Mouse (Mus musculus) myocyte (in vitro differentiated cells): ENCODE data around the gene Smg6. TPM values are rescaled to one million over a fixed set of nuclear protein-coding genes. Genes with fewer than 3 reads are reported as not detected.

ENCODE experiments used
- H3K27me3 ChIP-seq: one replicate; pipeline ENCODE4 v1.6.1; 2011; ENCODE audit not compliant: control insufficient read depth, insufficient read depth, insufficient read length
- H3K36me3 ChIP-seq: one replicate; pipeline ENCODE4 v1.6.1; 2011; ENCODE audit not compliant: control insufficient read depth, insufficient read depth
- H3K4me2 ChIP-seq: one replicate; pipeline ENCODE4 v1.6.1; 2011; ENCODE audit warnings: low read depth, control low read depth
- H3K4me3 ChIP-seq: one replicate; pipeline ENCODE4 v1.5.1; 2011; ENCODE audit warnings: mild to moderate bottlenecking, control low read depth, moderate library complexity
- H3K79me2 ChIP-seq: one replicate; pipeline ENCODE4 v1.6.1; 2011; ENCODE audit not compliant: control insufficient read depth, insufficient read depth
- H3ac ChIP-seq: one replicate; pipeline ENCODE4 v1.6.1; 2011; ENCODE audit not compliant: control insufficient read depth, insufficient read length
- CEBPB ChIP-seq: IDR thresholded peaks from 2 replicates; pipeline ENCODE4 v1.6.1; 2011; ENCODE audit warnings: mild to moderate bottlenecking, moderate library complexity; ENCODE audit not compliant: poor library complexity, insufficient read depth, severe bottlenecking
- E2F4 ChIP-seq: IDR thresholded peaks from one replicate; pipeline ENCODE4 v1.6.1; 2011; ENCODE audit warnings: mild to moderate bottlenecking, control low read depth, moderate library complexity; ENCODE audit not compliant: insufficient read depth
- MAX ChIP-seq: IDR thresholded peaks from one replicate; pipeline ENCODE4 v1.6.1; 2011; ENCODE audit warnings: low read depth, mild to moderate bottlenecking, control low read depth
- MYOD1 ChIP-seq, 3 experiments: IDR thresholded peaks; one replicate each; pipeline ENCODE4 v1.6.1; 2011; ENCODE audit warnings: control low read depth in 2 of 3, low read depth in 2 of 3, mild to moderate bottlenecking in 2 of 3, moderate library complexity in 1 of 3; ENCODE audit not compliant: insufficient read length in 2 of 3, control insufficient read depth in 1 of 3
- MYOG ChIP-seq, 3 experiments: IDR thresholded peaks; one replicate each; pipeline ENCODE4 v1.6.1; 2011; ENCODE audit warnings: control low read depth in 2 of 3, low read depth in 2 of 3, mild to moderate bottlenecking in 2 of 3; ENCODE audit not compliant: insufficient read length in 2 of 3, control insufficient read depth in 1 of 3, insufficient read depth in 1 of 3
- POLR2A ChIP-seq: IDR thresholded peaks from one replicate; pipeline ENCODE4 v1.6.1; 2011; ENCODE audit warnings: low read depth, mild to moderate bottlenecking, control low read depth, moderate library complexity; ENCODE audit not compliant: insufficient read length
- POLR2AphosphoS2 ChIP-seq: IDR thresholded peaks from one replicate; pipeline ENCODE4 v1.6.1; 2011; ENCODE audit warnings: low read depth, control low read depth; ENCODE audit not compliant: insufficient read length
- REST ChIP-seq: IDR thresholded peaks from one replicate; pipeline ENCODE4 v1.6.1; 2011; ENCODE audit warnings: mild to moderate bottlenecking, control low read depth, moderate library complexity; ENCODE audit not compliant: insufficient read depth, insufficient read length
- SRF ChIP-seq: IDR thresholded peaks from one replicate; pipeline ENCODE4 v1.6.1; 2011; ENCODE audit warnings: low read depth; ENCODE audit not compliant: control insufficient read depth, insufficient read length
- TCF12 ChIP-seq: IDR thresholded peaks from one replicate; pipeline ENCODE4 v1.6.1; 2011; ENCODE audit warnings: mild to moderate bottlenecking, control low read depth; ENCODE audit not compliant: poor library complexity, insufficient read depth, severe bottlenecking
- TCF3 ChIP-seq: IDR thresholded peaks from one replicate; pipeline ENCODE4 v1.6.1; 2011; ENCODE audit warnings: low read depth, control low read depth; ENCODE audit not compliant: insufficient read length
- USF1 ChIP-seq: IDR thresholded peaks from one replicate; pipeline ENCODE4 v1.6.1; 2011; ENCODE audit warnings: low read depth, mild to moderate bottlenecking, control low read depth, moderate library complexity
- polyA plus RNA-seq: library from polyadenylated mRNA; unstranded; fragments of >200 nt; fragmentation: generic; extraction: Trizol; gene quantifications from one replicate; pipeline ENCODE4 v1.2.1, GENCODE M21; 2012; ENCODE audit warnings: missing spikeins

Smg6 gene
- polyA plus RNA-seq, 1 experiment = 14.7 TPM

DNA sequence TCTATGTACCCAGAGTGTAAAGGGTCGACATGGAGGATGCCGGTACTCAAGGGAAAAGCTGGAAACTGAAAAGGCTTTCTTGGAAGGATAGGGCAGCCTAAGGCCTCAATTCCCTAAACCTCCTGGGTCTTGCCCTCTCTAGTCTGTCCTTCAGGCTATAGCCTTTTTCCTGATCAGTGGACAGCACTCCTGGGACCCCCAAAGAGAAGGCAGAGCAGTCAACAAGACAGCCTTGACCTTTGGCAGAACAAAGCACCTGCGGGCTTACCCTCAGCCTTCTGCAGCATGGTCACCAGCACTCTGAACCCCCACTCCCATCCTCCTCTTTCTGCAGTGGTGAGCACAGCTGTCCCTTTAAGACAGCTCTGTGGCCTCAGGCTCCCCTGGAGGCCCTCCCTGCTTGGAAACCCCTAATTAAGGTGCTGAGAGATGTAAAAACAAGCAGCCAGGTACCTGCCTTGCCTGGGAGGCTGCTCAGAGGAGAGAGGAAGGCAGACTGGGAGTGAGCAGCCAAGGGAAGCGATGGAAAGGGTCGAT is 265.4 kb downstream of the Smg6 start, which contains the start of gene Dph1:
Gene Dph1, minus strand, starts transcription at position 337 of the 537 bp plus-strand sequence.
- H3K4me3 ChIP-seq = peak within 1 kb of the TSS; percentile 87
- H3K36me3 ChIP-seq = no peaks in the 10 kb centered on the region
- peaks cover 12% of the 10 kb centered on the region for H3K79me2 ChIP-seq
- TF ChIP-seq REST (no peak), SRF (no peak), TCF3 (no peak), USF1 (no peak), MYOG (IDR thresholded peaks at IDR 0.05; ENCODE audit: control insufficient read depth in 1 of 3, insufficient read depth in 1 of 3, insufficient read length in 2 of 3, low read depth in 2 of 3) (no peak), TCF12 (no peak), POLR2A (no peak), POLR2AphosphoS2 (no peak), MYOD1 (IDR thresholded peaks at IDR 0.05; ENCODE audit: control insufficient read depth in 1 of 3, insufficient read length in 2 of 3, low read depth in 2 of 3) (no peak), CEBPB (no peak), MAX (no peak), E2F4 (no peak)
- H3ac ChIP-seq = peak within 1 kb of the TSS; percentile 46
- H3K27me3 ChIP-seq = peaks cover 28% of the 10 kb centered on the region
- H3K4me2 ChIP-seq = peak within 1 kb of the TSS; percentile 81

DNA sequence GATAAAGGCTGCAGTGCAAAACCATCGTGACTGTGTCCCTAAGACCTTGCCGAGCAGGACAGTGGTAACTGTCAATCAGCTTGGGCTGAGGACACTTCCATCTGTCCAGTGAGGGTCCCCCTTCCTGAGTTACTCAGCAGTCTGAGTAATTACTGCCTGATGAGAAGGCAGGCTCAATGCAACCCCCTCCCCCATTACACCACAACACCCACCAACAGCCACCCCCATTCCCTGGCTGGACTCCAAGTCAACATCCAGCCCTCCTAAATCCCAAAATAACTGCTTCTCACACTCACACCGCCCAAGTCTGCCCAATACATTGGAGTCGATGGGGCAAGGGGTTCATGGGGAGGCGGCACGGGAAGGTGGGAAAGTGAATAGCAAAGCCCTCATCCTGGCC is 266.2 kb downstream of the Smg6 start:
- TF ChIP-seq REST = no peak
- no peak for TF ChIP-seq MYOD1 (IDR thresholded peaks at IDR 0.05; ENCODE audit: control insufficient read depth in 1 of 3, insufficient read length in 2 of 3, low read depth in 2 of 3)
- no peak for TF ChIP-seq POLR2A
- TF ChIP-seq MAX = no peak
- no peak for TF ChIP-seq TCF12
- no peak for TF ChIP-seq POLR2AphosphoS2
- H3ac ChIP-seq = no peak overlapping the region
- H3K36me3 ChIP-seq = no peaks in the 10 kb centered on the region
- no peak overlapping the region for H3K4me3 ChIP-seq
- H3K27me3 ChIP-seq = peaks cover 29% of the 10 kb centered on the region
- peaks cover 12% of the 10 kb centered on the region for H3K79me2 ChIP-seq
- H3K4me2 ChIP-seq = no peak overlapping the region

DNA sequence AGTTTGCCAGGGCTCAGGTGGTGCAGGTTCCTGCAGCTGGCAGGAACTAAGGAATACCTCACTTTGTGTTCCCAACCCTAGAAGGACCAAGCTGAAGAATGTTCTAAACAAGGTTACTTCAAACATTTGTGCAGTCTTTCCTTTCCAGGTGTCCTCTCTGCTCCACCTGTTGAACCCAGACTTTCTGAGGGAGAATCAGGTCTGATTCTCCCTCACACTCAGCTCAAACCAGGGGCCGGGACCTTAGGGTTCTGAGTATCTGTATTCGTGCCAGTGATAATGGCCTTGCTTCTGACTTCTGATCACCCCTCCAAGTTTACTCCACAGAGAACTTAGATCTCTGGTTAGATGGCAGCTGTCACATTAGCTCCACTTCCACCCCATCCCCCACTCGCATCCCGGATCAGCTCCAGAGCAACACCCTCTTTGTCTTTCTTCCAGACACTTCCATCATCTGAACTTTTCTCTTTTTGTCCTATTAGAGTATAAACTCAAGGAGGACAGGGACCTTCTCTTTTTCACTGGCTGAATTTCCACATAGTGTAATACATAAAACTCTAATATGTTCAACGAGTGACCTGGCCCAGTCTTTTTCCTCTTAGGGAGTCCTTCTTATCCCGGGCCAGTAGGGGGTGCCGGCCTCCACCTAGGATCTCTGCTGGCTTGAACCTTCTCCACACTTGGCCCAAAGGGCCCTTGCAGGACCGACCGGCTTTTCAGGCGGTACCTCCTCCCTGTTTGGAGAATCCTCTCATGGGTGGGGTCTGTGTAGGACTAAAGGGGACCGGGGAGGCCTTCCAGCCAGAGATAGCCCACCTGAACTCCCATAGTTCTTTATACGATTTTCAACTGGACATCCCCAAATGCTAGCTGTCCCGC is 267.0 kb downstream of the Smg6 start:
- Histone ChIP-seq H3K27me3 (peaks cover 29% of the 10 kb centered on the region), H3K4me3 (peak overlapping the region; percentile 6)
- TF ChIP-seq MYOG (IDR thresholded peaks at IDR 0.05; ENCODE audit: control insufficient read depth in 1 of 3, insufficient read depth in 1 of 3, insufficient read length in 2 of 3, low read depth in 2 of 3) = no peak
- no peak for TF ChIP-seq CEBPB
- TF ChIP-seq REST = no peak
- no peak for TF ChIP-seq MAX
- TF ChIP-seq TCF3 = no peak

DNA sequence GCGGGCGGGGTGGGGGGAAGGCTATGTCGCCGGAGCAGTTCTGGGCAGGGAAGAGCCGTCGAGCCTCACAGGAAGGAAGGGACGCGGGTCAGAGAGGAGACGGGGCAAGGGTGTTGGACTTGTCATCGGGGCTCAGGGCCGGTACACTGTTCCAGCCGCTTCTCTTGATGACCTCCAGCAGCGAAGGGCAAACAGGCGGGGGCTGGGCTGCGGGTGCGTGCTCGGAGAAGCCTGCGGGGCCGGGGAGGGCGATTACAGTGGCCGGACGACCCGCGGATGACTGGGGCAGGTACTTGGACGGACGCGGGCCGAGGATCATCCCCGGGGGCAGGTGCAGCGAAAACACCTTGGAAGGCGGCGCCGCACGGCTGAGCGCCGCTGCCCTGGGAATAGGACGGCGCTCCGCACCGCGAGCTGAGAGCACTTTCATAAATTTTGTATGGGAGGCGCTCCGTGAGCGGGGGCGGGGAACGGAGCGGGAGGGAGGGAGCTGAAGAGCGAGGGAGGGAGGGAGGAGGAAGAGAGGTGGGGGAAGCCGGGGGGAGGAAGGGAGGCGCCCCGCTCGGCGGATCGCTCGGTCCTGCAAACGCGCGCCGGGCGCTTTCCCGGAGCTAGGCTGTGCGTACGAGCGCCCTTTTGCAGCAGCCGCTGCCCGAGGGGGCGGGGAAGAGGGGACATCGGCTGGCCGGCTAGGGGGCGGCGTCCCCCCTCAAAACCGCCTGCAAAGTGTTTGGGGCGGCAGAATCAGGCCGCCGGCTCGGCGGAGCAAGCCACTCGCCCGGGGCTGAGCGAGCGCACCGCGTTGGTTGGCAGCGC is 267.8 kb downstream of the Smg6 start, which contains the start of gene Rtn4rl1:
Gene Rtn4rl1, plus strand, starts transcription at position 528 of the 816 bp plus-strand sequence.
- Histone ChIP-seq H3ac (no peak within 1 kb of the TSS), H3K36me3 (no peaks in the 10 kb centered on the region), H3K27me3 (peaks cover 30% of the 10 kb centered on the region), H3K4me3 (peak within 1 kb of the TSS; percentile 6), H3K4me2 (peak within 1 kb of the TSS; percentile 74), H3K79me2 (peaks cover 10% of the 10 kb centered on the region)
- no peak for TF ChIP-seq POLR2A
- no peak for TF ChIP-seq CEBPB
- no peak for TF ChIP-seq MYOD1 (IDR thresholded peaks at IDR 0.05; ENCODE audit: control insufficient read depth in 1 of 3, insufficient read length in 2 of 3, low read depth in 2 of 3)
- no peak for TF ChIP-seq TCF12
- TF ChIP-seq E2F4 = no peak
- no peak for TF ChIP-seq POLR2AphosphoS2
- no peak for TF ChIP-seq MAX
- TF ChIP-seq USF1 = no peak
- TF ChIP-seq MYOG (IDR thresholded peaks at IDR 0.05; ENCODE audit: control insufficient read depth in 1 of 3, insufficient read depth in 1 of 3, insufficient read length in 2 of 3, low read depth in 2 of 3) = no peak
- no peak for TF ChIP-seq SRF
- TF ChIP-seq TCF3 = no peak
- TF ChIP-seq REST = no peak

More for the DNA sequence above, 267.0 kb downstream of the Smg6 start:
- Histone ChIP-seq H3K4me2 (peak overlapping the region; percentile 74), H3K36me3 (no peaks in the 10 kb centered on the region), H3ac (no peak overlapping the region), H3K79me2 (peaks cover 12% of the 10 kb centered on the region)
